Mouse (Mus musculus) MEL (cell line): ENCODE data around the gene S100a10.

Source experiments
- CHD1 ChIP-seq: IDR thresholded peaks from 2 replicates; pipeline ENCODE4 v1.6.1; 2012; ENCODE audit warnings: low read depth, mild to moderate bottlenecking, inconsistent platforms, low read length, improper control_type of control experiment
- CTCF ChIP-seq, 3 experiments: IDR thresholded peaks in 2 of 3; conservative IDR thresholded peaks in 1 of 3; 2 replicates each; pipeline ENCODE4 v1.5.1; 2011 to 2012; ENCODE audit warnings: low read length in 3 of 3, low read depth in 2 of 3, mild to moderate bottlenecking in 2 of 3, improper control_type of control experiment in 1 of 3, inconsistent platforms in 1 of 3, mixed read lengths in 1 of 3, moderate library complexity in 1 of 3; ENCODE audit not compliant: control insufficient read depth in 1 of 3, insufficient read depth in 1 of 3, poor library complexity in 1 of 3, severe bottlenecking in 1 of 3
- EP300 ChIP-seq, 2 experiments: IDR thresholded peaks; 2 replicates each; pipeline ENCODE4 v1.6.1; 2011; ENCODE audit warnings: improper control_type of control experiment in 2 of 2, low read length in 2 of 2, low read depth in 1 of 2, mild to moderate bottlenecking in 1 of 2
- GABPA ChIP-seq: IDR thresholded peaks from 2 replicates; pipeline ENCODE4 v1.6.1; 2012; ENCODE audit warnings: low read depth, mild to moderate bottlenecking, inconsistent platforms, low read length, improper control_type of control experiment, moderate library complexity
- GATA1 ChIP-seq: IDR thresholded peaks from 2 replicates; pipeline ENCODE4 v1.6.1; 2011; ENCODE audit warnings: low read depth, low read length, improper control_type of control experiment
- POLR2A ChIP-seq, 2 experiments: IDR thresholded peaks; 2 replicates each; pipeline ENCODE4 v1.6.1; 2011 to 2012; ENCODE audit warnings: low read length in 2 of 2, mild to moderate bottlenecking in 2 of 2, control low read depth in 1 of 2, improper control_type of control experiment in 1 of 2, low read depth in 1 of 2, moderate library complexity in 1 of 2; ENCODE audit not compliant: control insufficient read depth in 1 of 2, insufficient read depth in 1 of 2, poor library complexity in 1 of 2
- POLR2AphosphoS2 ChIP-seq: IDR thresholded peaks from 2 replicates; pipeline ENCODE4 v1.6.1; 2011; ENCODE audit warnings: low read length, improper control_type of control experiment
- SMC3 ChIP-seq: IDR thresholded peaks from 2 replicates; pipeline ENCODE4 v1.6.1; 2011; ENCODE audit warnings: low read depth, low read length, improper control_type of control experiment
- TBP ChIP-seq: IDR thresholded peaks from 2 replicates; pipeline ENCODE4 v1.8.0; 2011; ENCODE audit warnings: low read depth, low read length, improper control_type of control experiment
- UBTF ChIP-seq: IDR thresholded peaks from 2 replicates; pipeline ENCODE4 v1.6.1; 2012; ENCODE audit warnings: low read depth, mild to moderate bottlenecking, inconsistent platforms, low read length, improper control_type of control experiment, moderate library complexity, borderline replicate concordance; ENCODE audit not compliant: insufficient read depth

DNA sequence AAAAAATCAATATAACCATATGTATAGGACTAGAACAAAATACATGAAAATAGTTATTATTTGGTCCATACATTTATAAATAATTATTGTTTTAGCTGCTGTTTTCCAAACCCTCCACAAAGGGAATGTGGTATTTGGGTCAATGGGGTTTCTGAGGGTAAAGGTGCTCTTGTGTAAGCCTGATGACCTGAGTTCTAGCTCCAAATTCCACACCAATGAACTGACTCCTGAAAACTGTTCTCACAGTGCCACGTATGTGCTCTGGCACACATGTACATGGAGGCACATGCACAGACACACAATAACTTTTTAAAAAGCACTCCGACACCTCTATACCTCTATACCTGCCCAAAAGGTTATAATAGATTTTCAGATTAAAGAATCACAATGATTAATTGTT is 1.6 kb upstream of the S100a10 start:
- TF ChIP-seq UBTF (no peak), GABPA (no peak), TBP (no peak), SMC3 (no peak), CTCF (IDR thresholded peaks at IDR 0.05 in 2 of 3, conservative IDR thresholded peaks at IDR 0.05 in 1 of 3; ENCODE audit: control insufficient read depth in 1 of 3, insufficient read depth in 1 of 3, low read depth in 2 of 3, low read length in 3 of 3, poor library complexity in 1 of 3, severe bottlenecking in 1 of 3) (no peak), POLR2AphosphoS2 (no peak), POLR2A (IDR thresholded peaks at IDR 0.05; ENCODE audit: control insufficient read depth in 1 of 2, insufficient read depth in 1 of 2, low read depth in 1 of 2, low read length in 2 of 2, poor library complexity in 1 of 2) (no peak), GATA1 (no peak), CHD1 (no peak), EP300 (IDR thresholded peaks at IDR 0.05; ENCODE audit: low read depth in 1 of 2, low read length in 2 of 2) (no peak)
